Mouse (Mus musculus) embryonic facial prominence, embryonic 15.5 days (tissue): Measurements from ENCODE around the gene Snip1. TPM values are rescaled to one million over a fixed set of nuclear protein-coding genes. Genes with fewer than 3 reads are reported as not detected.

Source experiments
- ATAC-seq: fragments of 200-750 bp; cut with Nextera tagmentation; 2 replicates; pipeline ENCODE4 v1.8.0; 2017; ENCODE audit warnings: low read depth, moderate TSS enrichment; ENCODE audit not compliant: insufficient number of reproducible peaks, low FRiP score, low TSS enrichment
- H3K27ac ChIP-seq: fragments of 300-500 bp; sonication (generic); replicated peaks from 2 replicates; pipeline ENCODE4 v1.5.1; 2015; ENCODE audit warnings: mild to moderate bottlenecking, inconsistent platforms
- H3K27me3 ChIP-seq: fragments of 300-500 bp; sonication (generic); 2 replicates; pipeline ENCODE4 v1.6.1; 2015; ENCODE audit warnings: inconsistent platforms
- H3K36me3 ChIP-seq: fragments of 300-500 bp; sonication (generic); 2 replicates; pipeline ENCODE4 v1.6.1; 2015; ENCODE audit warnings: mild to moderate bottlenecking, inconsistent platforms
- H3K4me1 ChIP-seq: fragments of 300-500 bp; sonication (generic); 2 replicates; pipeline ENCODE4 v1.6.1; 2015; ENCODE audit warnings: inconsistent platforms
- H3K4me2 ChIP-seq: fragments of 300-500 bp; sonication (generic); replicated peaks from 2 replicates; pipeline ENCODE4 v1.6.1; 2015; ENCODE audit warnings: mild to moderate bottlenecking, inconsistent platforms
- H3K4me3 ChIP-seq: fragments of 300-500 bp; sonication (generic); replicated peaks from 2 replicates; pipeline ENCODE4 v1.5.1; 2015; ENCODE audit warnings: mild to moderate bottlenecking, inconsistent platforms
- H3K9ac ChIP-seq: fragments of 300-500 bp; sonication (generic); 2 replicates; pipeline ENCODE4 v1.6.1; 2015; ENCODE audit warnings: inconsistent platforms
- H3K9me3 ChIP-seq: fragments of 300-500 bp; sonication (generic); replicated peaks from 2 replicates; pipeline ENCODE4 v1.6.1; 2016; ENCODE audit warnings: inconsistent platforms
- WGBS: fragments of 180-500 bp; shearing (Covaris S2); methylation state at CpG from one replicate; pipeline ENCODE4 v1.1.7; 2015; 5-methylcytosine and 5-hydroxymethylcytosine counted together
- polyA plus RNA-seq: library from polyadenylated mRNA; unstranded; fragments of >200 nt; fragmentation: Nextera tagmentation; extraction: Ambion mirVana; gene quantifications from 2 replicates; pipeline ENCODE4 v1.2.1, GENCODE M21; 2015

Gene Snip1
- polyA plus RNA-seq = 31.0 and 31.9 TPM in 2 replicates

DNA sequence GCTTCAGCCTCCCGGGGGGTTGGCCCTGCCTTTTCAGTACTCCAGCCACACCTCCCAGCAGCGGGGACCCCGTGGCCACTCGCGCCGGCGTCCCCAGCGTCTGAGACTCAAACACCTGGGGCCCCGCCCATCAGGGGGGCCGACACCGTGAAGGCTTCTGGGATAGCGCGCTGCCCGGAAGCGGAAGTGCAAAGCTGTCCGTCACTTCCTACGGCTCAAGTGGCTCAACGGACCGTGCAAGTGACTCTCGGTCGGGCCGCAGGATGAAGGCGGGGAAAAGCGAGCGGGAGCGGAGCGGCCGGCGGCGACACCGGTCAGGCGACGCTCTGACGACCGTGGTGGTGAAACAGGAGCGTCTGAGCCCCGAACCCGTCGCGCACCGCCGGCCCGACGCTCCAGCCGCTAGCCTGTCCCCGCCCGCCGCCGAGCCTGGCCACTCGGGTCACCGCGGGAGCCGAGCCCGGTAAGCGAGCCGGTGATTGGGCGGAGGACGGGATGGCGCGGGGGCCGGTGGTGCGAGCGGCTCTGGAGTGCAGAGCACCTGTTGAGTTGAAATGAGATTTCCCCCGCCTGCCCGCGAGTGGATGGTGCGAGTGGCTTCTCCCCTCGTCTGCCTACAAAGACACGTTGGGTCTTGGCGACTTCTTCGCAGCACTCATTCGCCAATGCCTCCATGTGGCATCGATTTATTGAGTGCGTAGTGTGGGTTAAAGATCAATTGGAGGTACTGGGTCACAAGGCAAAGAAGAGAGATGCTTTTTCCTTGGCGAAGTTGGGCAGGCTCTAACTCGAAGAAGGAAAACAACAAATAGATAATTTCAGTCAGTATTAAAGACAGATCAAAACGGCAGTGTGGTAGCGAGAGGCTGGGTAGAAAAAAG lies at the start of gene Snip1:
TSS of gene Snip1 (plus strand) at position 183 of the 881 bp plus-strand sequence.
- H3K4me2 ChIP-seq = peak within 1 kb of the TSS; percentile 86
- H3K27ac ChIP-seq = peak within 1 kb of the TSS; percentile 56; the same call in 1 of the 2 replicates
- peaks cover 30% of the 10 kb centered on the region for H3K36me3 ChIP-seq
- no peaks in the 10 kb centered on the region for H3K27me3 ChIP-seq
- H3K4me3 ChIP-seq = peak within 1 kb of the TSS; percentile 79
- H3K9me3 ChIP-seq = no peaks in the 10 kb centered on the region
- peak; percentile 87 for ATAC-seq
- peak within 1 kb of the TSS; percentile 78 for H3K9ac ChIP-seq
- under 1% methylated on average over 78 of the region's 78 CpGs for WGBS
- peaks cover 17% of the 10 kb centered on the region for H3K4me1 ChIP-seq

DNA sequence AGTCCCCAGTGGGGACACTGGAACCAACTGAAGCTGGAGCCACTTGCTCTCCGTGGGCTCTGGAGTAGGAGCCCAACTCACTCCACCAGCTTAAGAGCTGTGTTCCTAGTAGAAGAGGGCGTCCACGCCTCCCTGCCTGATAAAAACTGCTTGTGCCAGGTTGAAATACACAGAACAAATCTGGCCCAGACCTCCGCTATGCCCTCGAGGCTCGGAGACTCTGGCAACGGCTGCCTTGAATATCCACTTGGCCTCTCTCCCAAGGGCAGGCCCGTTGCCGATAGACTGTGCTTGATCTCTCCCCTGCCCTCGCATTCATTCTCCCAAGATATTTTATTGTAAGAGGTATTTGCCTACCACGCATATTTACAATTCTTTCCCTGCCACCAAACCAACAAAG lies 49.0 kb upstream of the Snip1 start:
- Histone ChIP-seq H3K9me3 (no peaks in the 10 kb centered on the region), H3K27me3 (peaks cover 13% of the 10 kb centered on the region), H3K27ac (no peak overlapping the region), H3K4me2 (no peak overlapping the region), H3K36me3 (no peaks in the 10 kb centered on the region), H3K4me3 (no peak overlapping the region), H3K4me1 (peaks cover 20% of the 10 kb centered on the region; the same call in 1 of the 2 replicates), H3K9ac (no peak overlapping the region)
- 50% methylated on average over 11 of the region's 11 CpGs for WGBS
- ATAC-seq = no peak

DNA sequence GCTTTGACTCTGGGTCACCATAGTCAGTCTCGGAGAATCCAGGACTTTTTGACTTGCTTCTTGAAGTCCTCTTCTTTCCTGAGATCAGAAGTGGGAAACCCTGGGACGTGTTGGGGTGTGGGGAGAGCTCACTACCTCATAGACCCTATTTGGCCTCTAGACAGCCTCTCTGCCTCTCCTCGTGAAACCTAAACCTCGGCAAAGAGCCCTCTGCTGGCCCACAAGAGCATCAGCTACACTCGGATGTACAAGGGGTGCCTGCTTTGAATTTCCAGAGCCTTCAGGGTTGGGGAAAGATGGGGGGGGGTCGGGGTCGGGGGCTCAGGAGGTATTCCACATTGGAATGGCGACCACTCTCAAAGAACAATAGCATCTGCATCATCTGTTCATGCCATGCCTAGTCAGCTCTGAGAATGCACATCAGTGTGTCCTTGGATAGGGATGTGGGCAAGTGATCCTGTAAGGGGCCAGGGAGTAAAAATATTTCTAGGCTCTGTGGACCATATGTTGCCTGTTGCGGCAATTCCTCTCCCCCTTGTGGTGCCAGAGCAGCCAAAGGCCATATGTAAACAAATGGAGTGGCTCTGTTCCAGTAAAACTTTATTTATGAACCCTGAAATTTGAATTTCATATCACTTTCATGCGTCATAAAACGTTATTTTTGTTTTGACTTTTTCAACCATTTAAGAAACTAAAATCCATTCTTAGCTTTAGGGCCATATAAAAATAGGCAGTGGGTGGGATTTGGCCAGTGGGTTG lies 45.5 kb upstream of the Snip1 start:
- Histone ChIP-seq H3K9ac (no peak overlapping the region), H3K4me2 (no peak overlapping the region), H3K4me3 (no peak overlapping the region), H3K4me1 (peaks cover 16% of the 10 kb centered on the region; the same call in 1 of the 2 replicates), H3K27ac (0 out of 2 replicates have a peak overlapping the region, but pooled peaks have one; percentile 39), H3K9me3 (no peaks in the 10 kb centered on the region), H3K36me3 (no peaks in the 10 kb centered on the region), H3K27me3 (peaks cover 22% of the 10 kb centered on the region)
- peak; percentile 69; the same call in 1 of the 2 replicates for ATAC-seq
- WGBS = 18% methylated on average over 11 of the region's 11 CpGs

DNA sequence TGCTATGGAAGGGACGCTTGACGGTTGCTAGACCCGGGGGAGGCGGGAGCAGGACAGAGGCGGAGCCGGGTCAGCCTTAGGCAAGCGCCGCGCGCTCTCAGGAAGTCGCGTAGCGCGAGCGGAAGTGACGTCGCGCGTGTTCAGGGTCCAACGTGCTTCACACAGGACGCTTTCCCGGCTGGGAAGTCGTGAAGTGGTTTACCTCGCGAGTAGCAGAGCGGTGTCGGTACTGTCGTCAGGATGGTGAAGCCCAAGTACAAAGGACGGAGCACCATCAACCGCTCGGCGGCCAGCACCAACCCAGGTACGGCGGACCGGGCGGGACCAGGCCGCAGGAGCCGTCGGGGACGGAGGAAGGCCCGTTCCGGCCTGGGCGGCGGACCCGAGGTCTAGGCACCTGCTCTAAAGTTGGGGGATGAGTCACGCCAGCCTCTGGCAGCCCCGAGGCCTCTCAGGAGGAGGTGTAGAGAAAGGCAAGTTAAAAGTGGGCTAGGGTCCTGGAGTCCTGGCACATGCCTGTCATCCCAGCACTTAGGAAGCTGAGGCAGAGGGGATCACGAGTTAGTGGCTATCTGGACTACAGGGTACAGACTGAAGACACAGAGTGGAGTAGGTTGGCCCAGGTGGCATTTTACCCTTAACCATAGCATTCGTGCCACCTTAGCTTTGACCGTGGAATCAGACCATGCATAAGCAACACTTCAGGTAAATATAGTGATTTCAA lies 36.4 kb upstream of the Snip1 start:
- ATAC-seq = peak; percentile 91
- Histone ChIP-seq H3K9ac (peak overlapping the region; percentile 73), H3K27ac (no peak overlapping the region), H3K9me3 (no peaks in the 10 kb centered on the region), H3K4me1 (peaks cover 26% of the 10 kb centered on the region), H3K4me3 (peak overlapping the region; percentile 80), H3K36me3 (peaks cover 5% of the 10 kb centered on the region; the same call in 1 of the 2 replicates), H3K4me2 (peak overlapping the region; percentile 79), H3K27me3 (peaks cover 13% of the 10 kb centered on the region)
- under 1% methylated on average over 50 of the region's 50 CpGs for WGBS

DNA sequence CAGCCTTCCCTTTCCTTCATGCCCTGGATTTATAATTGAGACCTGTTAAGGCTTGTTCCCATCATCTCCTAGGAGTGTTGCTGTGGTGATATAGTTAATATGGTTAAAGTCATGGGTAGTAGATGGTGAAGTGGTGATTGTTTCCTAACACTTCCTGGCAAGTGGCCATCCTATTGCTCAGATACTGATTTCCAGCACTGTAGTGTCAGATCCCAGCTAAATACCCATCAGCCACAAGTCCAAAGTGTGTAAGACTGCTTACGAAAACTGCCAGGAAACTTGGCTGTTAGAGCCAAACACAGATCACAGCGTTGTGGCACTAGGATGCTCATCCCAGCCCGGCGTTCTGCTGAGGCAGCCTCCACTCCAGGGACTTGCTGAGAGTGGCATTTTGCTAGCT lies 32.1 kb upstream of the Snip1 start:
- no peak for ATAC-seq
- H3K9me3 ChIP-seq = no peaks in the 10 kb centered on the region
- no peak overlapping the region for H3K9ac ChIP-seq
- H3K4me2 ChIP-seq = no peak overlapping the region
- H3K36me3 ChIP-seq = peaks cover 20% of the 10 kb centered on the region
- H3K27me3 ChIP-seq = no peaks in the 10 kb centered on the region
- H3K4me1 ChIP-seq = peaks cover 26% of the 10 kb centered on the region
- no peak overlapping the region; the same call in 1 of the 2 replicates for H3K27ac ChIP-seq
- 62% methylated on average over 4 of the region's 4 CpGs for WGBS
- no peak overlapping the region for H3K4me3 ChIP-seq

DNA sequence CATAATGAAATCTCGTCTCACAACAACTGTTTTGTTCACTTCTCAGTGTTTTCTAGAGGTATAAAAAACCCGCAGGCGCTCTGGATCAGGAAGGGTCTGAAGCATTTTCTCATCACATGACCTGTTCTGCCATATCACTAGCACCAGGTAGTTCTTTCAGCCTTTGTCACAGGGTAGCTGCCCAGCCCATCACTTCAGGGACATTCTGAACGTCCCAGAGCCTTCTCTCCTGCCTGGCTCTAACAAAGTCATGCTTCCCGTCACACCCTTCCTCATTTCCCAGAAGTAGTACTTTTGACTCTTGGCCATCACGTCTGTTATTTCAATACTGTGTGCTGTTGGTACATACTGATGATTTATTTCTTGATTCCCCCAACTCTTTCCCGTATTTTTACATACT lies 22.0 kb upstream of the Snip1 start:
- Histone ChIP-seq H3K36me3 (peaks cover 88% of the 10 kb centered on the region), H3K9me3 (no peaks in the 10 kb centered on the region), H3K4me3 (no peak overlapping the region), H3K27me3 (no peaks in the 10 kb centered on the region), H3K27ac (no peak overlapping the region), H3K4me2 (no peak overlapping the region), H3K9ac (no peak overlapping the region), H3K4me1 (no peaks in the 10 kb centered on the region)
- no peak for ATAC-seq
- WGBS = 87% methylated on average over 7 of the region's 7 CpGs

DNA sequence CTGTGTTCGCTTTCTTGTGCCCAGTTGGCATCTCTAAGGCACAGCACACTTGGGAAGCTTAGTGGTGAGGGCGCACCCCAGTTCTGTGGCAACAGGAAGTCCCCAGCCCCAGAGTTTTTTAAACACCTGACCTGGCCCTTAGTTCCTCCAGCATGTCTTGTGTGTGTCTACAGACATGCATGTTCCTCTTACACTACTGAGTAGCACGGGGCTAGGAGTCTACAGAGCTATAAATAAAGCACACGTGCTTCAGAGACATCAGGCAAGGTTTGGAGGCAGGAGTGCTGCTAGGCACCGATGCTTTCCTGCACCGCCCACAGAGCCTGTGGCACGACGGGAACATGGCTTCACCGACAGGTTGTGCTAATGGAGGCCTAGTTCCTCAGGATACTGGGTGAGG lies 11.1 kb upstream of the Snip1 start:
- no peak for ATAC-seq
- Histone ChIP-seq H3K27me3 (no peaks in the 10 kb centered on the region), H3K4me2 (no peak overlapping the region), H3K9ac (no peak overlapping the region), H3K27ac (no peak overlapping the region), H3K4me3 (no peak overlapping the region), H3K4me1 (peaks cover 21% of the 10 kb centered on the region), H3K9me3 (no peaks in the 10 kb centered on the region), H3K36me3 (peaks cover 53% of the 10 kb centered on the region)
- 87% methylated on average over 9 of the region's 9 CpGs for WGBS

DNA sequence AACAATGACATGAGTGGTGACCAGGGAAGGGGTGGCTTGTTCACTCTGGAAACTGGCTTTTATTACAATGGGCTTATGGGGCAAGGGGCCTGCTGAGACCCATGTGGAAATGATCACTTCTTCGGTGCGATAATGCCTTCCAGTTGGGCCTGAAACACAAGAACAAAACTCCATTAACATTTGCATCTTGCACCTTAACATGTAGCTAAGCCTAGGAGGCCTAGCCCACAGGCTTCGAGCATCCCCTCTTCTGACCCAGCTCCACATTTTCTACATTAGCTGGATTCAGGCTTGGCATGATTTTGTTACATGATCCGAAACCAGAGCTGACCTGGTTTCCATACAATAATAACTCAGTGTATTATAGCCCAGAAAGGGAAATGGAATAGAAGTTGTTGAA lies 10.0 kb upstream of the Snip1 start:
- Histone ChIP-seq H3K4me1 (peaks cover 21% of the 10 kb centered on the region), H3K36me3 (peaks cover 43% of the 10 kb centered on the region), H3K4me2 (no peak overlapping the region), H3K27ac (no peak overlapping the region), H3K9me3 (no peaks in the 10 kb centered on the region), H3K4me3 (no peak overlapping the region), H3K27me3 (no peaks in the 10 kb centered on the region), H3K9ac (no peak overlapping the region)
- ATAC-seq = no peak; the same call in 1 of the 2 replicates
- 39% methylated on average over 4 of the region's 4 CpGs for whole genome bisulfite sequencing

DNA sequence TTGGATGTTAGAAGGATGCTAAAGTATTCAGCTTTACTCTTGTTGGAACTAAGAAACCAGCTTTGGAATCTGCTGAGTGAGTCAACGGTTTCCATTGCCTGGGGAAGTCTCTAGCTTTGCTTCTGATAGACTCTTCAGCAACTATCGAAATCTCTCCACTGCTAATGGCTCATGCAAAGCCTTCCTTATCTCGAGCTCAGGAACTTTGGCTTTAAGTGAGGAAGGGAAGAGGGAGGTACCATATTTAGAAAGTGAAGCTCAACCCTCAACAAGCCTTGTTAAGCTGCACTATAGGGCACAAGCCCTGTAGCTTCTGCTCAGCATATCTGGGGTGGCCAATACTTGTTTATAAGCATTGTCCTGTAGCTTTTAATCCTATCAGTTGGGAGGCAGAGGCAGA lies 9.2 kb upstream of the Snip1 start:
- Histone ChIP-seq H3K4me3 (no peak overlapping the region), H3K36me3 (peaks cover 38% of the 10 kb centered on the region), H3K27ac (peak overlapping the region; percentile 39; the same call in 1 of the 2 replicates), H3K9me3 (no peaks in the 10 kb centered on the region), H3K4me1 (peaks cover 21% of the 10 kb centered on the region), H3K27me3 (no peaks in the 10 kb centered on the region), H3K9ac (no peak overlapping the region), H3K4me2 (no peak overlapping the region)
- 19% methylated on average over 3 of the region's 3 CpGs for WGBS
- ATAC-seq = no peak

DNA sequence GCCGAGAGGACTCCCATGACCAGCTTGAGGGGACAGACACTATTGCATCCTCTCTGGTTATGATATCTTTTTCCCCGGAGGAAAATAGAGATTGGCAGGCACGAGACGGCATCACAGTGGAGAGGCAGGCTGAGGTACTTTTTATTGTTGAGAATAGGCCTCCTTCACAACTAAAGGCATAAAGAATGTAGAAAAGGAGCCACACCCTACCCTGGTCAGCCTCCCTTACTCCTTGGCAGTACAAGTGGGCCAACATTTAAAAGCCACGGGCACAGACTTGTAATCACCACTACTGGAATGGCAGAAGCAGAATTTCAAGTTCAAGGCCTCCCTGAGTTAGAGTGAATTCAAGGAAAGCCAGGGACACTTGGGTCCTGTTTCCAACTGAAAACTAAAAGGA lies 8.4 kb upstream of the Snip1 start:
- no peak for ATAC-seq
- Histone ChIP-seq H3K9ac (no peak overlapping the region), H3K27me3 (no peaks in the 10 kb centered on the region), H3K4me2 (no peak overlapping the region), H3K27ac (no peak overlapping the region), H3K4me1 (peaks cover 21% of the 10 kb centered on the region), H3K9me3 (no peaks in the 10 kb centered on the region), H3K4me3 (no peak overlapping the region), H3K36me3 (peaks cover 32% of the 10 kb centered on the region)
- WGBS = 36% methylated on average over 5 of the region's 5 CpGs

DNA sequence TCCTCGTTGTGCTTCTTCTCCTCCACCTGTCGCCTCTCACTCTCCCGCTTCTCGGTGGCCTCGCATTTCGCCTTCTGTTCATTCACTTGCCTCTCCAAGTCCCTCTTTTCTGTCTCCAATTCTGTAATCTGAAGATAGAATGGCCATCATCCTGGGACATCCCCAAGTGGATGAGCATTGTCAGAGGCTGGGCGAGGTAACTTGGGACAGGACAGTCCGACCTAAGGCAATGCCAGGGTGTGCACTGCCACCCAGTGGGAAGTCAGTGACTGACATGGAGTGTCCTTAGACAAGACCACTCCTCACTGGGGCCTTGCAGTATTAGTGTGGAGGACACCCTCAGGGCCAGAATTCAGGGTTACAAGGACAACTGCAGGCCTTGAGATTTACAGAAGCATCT lies 7.4 kb upstream of the Snip1 start:
- Histone ChIP-seq H3K36me3 (peaks cover 22% of the 10 kb centered on the region), H3K27ac (no peak overlapping the region), H3K27me3 (no peaks in the 10 kb centered on the region), H3K9me3 (no peaks in the 10 kb centered on the region), H3K4me3 (peak overlapping the region; percentile 22), H3K9ac (no peak overlapping the region), H3K4me1 (peaks cover 21% of the 10 kb centered on the region), H3K4me2 (peak overlapping the region; percentile 46)
- 3% methylated on average over 8 of the region's 8 CpGs for WGBS
- ATAC-seq = peak; percentile 73; the same call in 1 of the 2 replicates
